Mouse (Mus musculus) erythroblast, embryonic 14.5 days (primary cell): ENCODE data around the gene Scgb2a2.

ENCODE experiments used
- GATA1 ChIP-seq: IDR thresholded peaks from 2 replicates; pipeline ENCODE4 v1.6.1; 2012; ENCODE audit warnings: low read length, inconsistent platforms, mixed read lengths
- TAL1 ChIP-seq: IDR thresholded peaks from 3 replicates; pipeline ENCODE4 v1.6.1; 2012; ENCODE audit warnings: low read length, inconsistent platforms, mixed read lengths

DNA sequence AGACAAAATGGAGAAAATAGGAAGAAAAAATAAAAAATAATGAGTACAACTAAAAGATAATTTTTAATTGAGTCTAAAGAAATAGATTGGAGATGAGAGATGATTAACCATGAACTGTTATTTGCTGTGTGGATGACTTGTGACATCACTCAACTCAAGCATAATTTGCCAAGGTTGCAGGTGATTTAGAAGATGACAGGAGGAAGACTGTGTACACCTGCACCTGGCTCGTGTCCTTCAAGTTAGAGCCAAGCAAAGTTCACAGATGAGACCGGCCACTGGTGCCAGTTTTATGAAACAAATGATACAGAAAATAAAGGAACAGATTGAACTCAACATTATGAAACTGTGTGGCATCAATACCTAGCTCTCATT is 10.0 kb upstream of the Scgb2a2 start:
- TF ChIP-seq GATA1: no peak
- no peak for TF ChIP-seq TAL1
